Mouse (Mus musculus) kidney, embryonic 15.5 days (tissue): ENCODE results near the gene Tcirg1. TPM values are rescaled to one million over a fixed set of nuclear protein-coding genes. Genes with fewer than 3 reads are reported as not detected.

Source experiments
- ATAC-seq: fragments of 200-750 bp; cut with Nextera tagmentation; replicated peaks from 2 replicates; pipeline ENCODE4 v1.8.0; 2017; ENCODE audit warnings: moderate TSS enrichment; ENCODE audit not compliant: low FRiP score
- H3K27ac ChIP-seq: fragments of 300-500 bp; sonication (generic); 2 replicates; pipeline ENCODE4 v1.5.1; 2015; ENCODE audit warnings: mild to moderate bottlenecking, inconsistent platforms
- H3K27me3 ChIP-seq: fragments of 300-500 bp; sonication (generic); 2 replicates; pipeline ENCODE4 v1.6.1; 2015; ENCODE audit warnings: inconsistent platforms
- H3K36me3 ChIP-seq: fragments of 300-500 bp; sonication (generic); 2 replicates; pipeline ENCODE4 v1.6.1; 2015; ENCODE audit warnings: inconsistent platforms
- H3K4me1 ChIP-seq: fragments of 300-500 bp; sonication (generic); 2 replicates; pipeline ENCODE4 v1.6.1; 2015; ENCODE audit warnings: inconsistent platforms
- H3K4me2 ChIP-seq: fragments of 300-500 bp; sonication (generic); 2 replicates; pipeline ENCODE4 v1.6.1; 2015; ENCODE audit warnings: moderate library complexity, mild to moderate bottlenecking, inconsistent platforms
- H3K4me3 ChIP-seq: fragments of 300-500 bp; sonication (generic); replicated peaks from 2 replicates; pipeline ENCODE4 v1.5.1; 2015; ENCODE audit warnings: mild to moderate bottlenecking, inconsistent platforms
- H3K9ac ChIP-seq: fragments of 300-500 bp; sonication (generic); 2 replicates; pipeline ENCODE4 v1.6.1; 2015; ENCODE audit warnings: mild to moderate bottlenecking, inconsistent platforms
- H3K9me3 ChIP-seq: fragments of 300-500 bp; sonication (generic); replicated peaks from 2 replicates; pipeline ENCODE4 v1.6.1; 2016; ENCODE audit warnings: inconsistent platforms
- WGBS: fragments of 180-500 bp; shearing (Covaris S2); methylation state at CpG from one replicate; pipeline ENCODE4 v1.1.7; 2015; ENCODE audit warnings: mixed read lengths; 5-methylcytosine and 5-hydroxymethylcytosine counted together
- polyA plus RNA-seq: library from polyadenylated mRNA; unstranded; fragments of >200 nt; fragmentation: Nextera tagmentation; extraction: Ambion mirVana; gene quantifications from 2 replicates; pipeline ENCODE4 v1.2.1, GENCODE M21; 2015

Gene Tcirg1
- polyA plus RNA-seq, 1 experiment from 2014 or later, result 54.6 TPM

GRCm38 (mm10) chr19:3846676-3847604, 60.0 kb downstream of the Tcirg1 start:
- Histone ChIP-seq H3K9me3 (no peaks in the 10 kb centered on the region), H3K9ac (no peak overlapping the region), H3K27me3 (no peaks in the 10 kb centered on the region), H3K4me3 (no peak overlapping the region), H3K4me1 (peaks cover 24% of the 10 kb centered on the region), H3K27ac (no peak overlapping the region), H3K4me2 (no peak overlapping the region), H3K36me3 (no peaks in the 10 kb centered on the region)
- no peak for ATAC-seq
- WGBS, result 83% methylated on average over 10 of the region's 10 CpGs

Other genes with a start within 250 kb of the Tcirg1 start
- 5.8 and 6.9 TPM in 2 replicates for gene Lrp5, start 220.6 kb downstream of the Tcirg1 start, polyA plus RNA-seq
- 39.7 and 43.9 TPM in 2 replicates for gene 1810055G02Rik, start 198.8 kb downstream of the Tcirg1 start, polyA plus RNA-seq
- 30.9 and 33.9 TPM in 2 replicates for gene Kmt5b, start 139.7 kb downstream of the Tcirg1 start, polyA plus RNA-seq
- gene Chka, start 55.4 kb downstream of the Tcirg1 start, polyA plus RNA-seq, result 58.8 and 63.1 TPM in 2 replicates
- 344 and 353 TPM in 2 replicates for gene Ndufs8, start 5.6 kb upstream of the Tcirg1 start, polyA plus RNA-seq
- 2.9 and 4.1 TPM in 2 replicates for gene Aldh3b1, start 22.7 kb upstream of the Tcirg1 start, polyA plus RNA-seq
- gene Unc93b1, start 28.1 kb upstream of the Tcirg1 start, polyA plus RNA-seq, result 18.3 and 21.2 TPM in 2 replicates
- gene Aldh3b3, start 51.5 kb upstream of the Tcirg1 start, polyA plus RNA-seq, result 0.06 TPM in 1 of 2 replicates, not detected in the other
- gene Aldh3b2, start 65.2 kb upstream of the Tcirg1 start, polyA plus RNA-seq, result 1.7 and 1.8 TPM in 2 replicates
- 28.6 and 35.0 TPM in 2 replicates for gene Acy3, start 79.4 kb upstream of the Tcirg1 start, polyA plus RNA-seq
- 0.75 and 1.5 TPM in 2 replicates for gene Tbx10, start 85.6 kb upstream of the Tcirg1 start, polyA plus RNA-seq
- gene Nudt8, start 93.4 kb upstream of the Tcirg1 start, polyA plus RNA-seq, result 31.2 and 36.2 TPM in 2 replicates
- gene Gm49405, start 93.5 kb upstream of the Tcirg1 start, polyA plus RNA-seq, result 3.3 and 4.1 TPM in 2 replicates
- 5.0 and 5.1 TPM in 2 replicates for gene Doc2g, start 96.2 kb upstream of the Tcirg1 start, polyA plus RNA-seq
- 220 and 237 TPM in 2 replicates for gene Ndufv1, start 105.7 kb upstream of the Tcirg1 start, polyA plus RNA-seq
- 529 and 563 TPM in 2 replicates for gene Gstp1, start 130.9 kb upstream of the Tcirg1 start, polyA plus RNA-seq
- gene Gstp2, start 138.9 kb upstream of the Tcirg1 start, polyA plus RNA-seq, result 2.4 and 14.9 TPM in 2 replicates
- 0.73 and 1.4 TPM in 2 replicates for gene Gstp3, start 152.4 kb upstream of the Tcirg1 start, polyA plus RNA-seq
- 0.22 and 0.84 TPM in 2 replicates for gene Cabp2, start 174.4 kb upstream of the Tcirg1 start, polyA plus RNA-seq
- 116 and 117 TPM in 2 replicates for gene Cdk2ap2, start 190.0 kb upstream of the Tcirg1 start, polyA plus RNA-seq
- gene Pitpnm1, start 192.9 kb upstream of the Tcirg1 start, polyA plus RNA-seq, result 14.0 and 15.8 TPM in 2 replicates
- gene Aip, start 218.7 kb upstream of the Tcirg1 start, polyA plus RNA-seq, result 98.0 and 108 TPM in 2 replicates
- not detected in 2 replicates for gene Gpr152, start 232.7 kb upstream of the Tcirg1 start, polyA plus RNA-seq
- 0.05 and 0.10 TPM in 2 replicates for gene Cabp4, start 236.9 kb upstream of the Tcirg1 start, polyA plus RNA-seq
- gene Coro1b, start 241.5 kb upstream of the Tcirg1 start, polyA plus RNA-seq, result 165 and 174 TPM in 2 replicates
- 0.42 and 1.2 TPM in 2 replicates for gene Ptprcap, start 246.5 kb upstream of the Tcirg1 start, polyA plus RNA-seq